Mouse (Mus musculus) cerebellum, postnatal 10 days (tissue): ENCODE measurements at regions not wholly inside any gene's neighbourhood (a gene's known extent, or its start where the extent isn't known, plus 50 kb on each side); places are given as distances from the start of the nearest gene placed in this dataset.

Experiments
- DNase-seq, 2 experiments: peaks; one replicate each; pipeline ENCODE4 v3.0.0; 2021; ENCODE audit warnings: mixed read lengths in 2 of 2

DNA sequence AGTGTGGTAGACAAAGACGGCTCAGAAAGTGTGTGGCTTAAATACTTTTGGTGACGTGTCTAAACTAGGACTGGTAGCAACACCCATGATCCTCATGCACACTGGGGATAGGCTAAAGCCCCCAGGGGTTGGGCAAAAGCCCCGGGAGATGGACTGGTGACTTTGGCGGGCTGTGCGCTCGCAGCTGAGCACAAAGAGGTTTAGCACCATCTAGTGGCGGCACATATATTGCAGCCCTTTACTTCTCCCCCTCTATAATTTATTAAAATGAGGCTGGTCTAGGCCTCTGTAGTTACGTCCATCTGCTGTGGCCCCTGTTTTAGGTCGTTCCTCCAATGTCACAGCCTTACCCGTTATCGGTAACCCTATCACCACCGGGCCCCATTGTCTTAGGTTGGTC is 205.3 kb upstream of the Dock11 start:
- DNase-seq, result peak; percentile 1 to 5
